Comparison of ENCODE assay signal across 8 mouse cellular contexts in the genomic region with DNA sequence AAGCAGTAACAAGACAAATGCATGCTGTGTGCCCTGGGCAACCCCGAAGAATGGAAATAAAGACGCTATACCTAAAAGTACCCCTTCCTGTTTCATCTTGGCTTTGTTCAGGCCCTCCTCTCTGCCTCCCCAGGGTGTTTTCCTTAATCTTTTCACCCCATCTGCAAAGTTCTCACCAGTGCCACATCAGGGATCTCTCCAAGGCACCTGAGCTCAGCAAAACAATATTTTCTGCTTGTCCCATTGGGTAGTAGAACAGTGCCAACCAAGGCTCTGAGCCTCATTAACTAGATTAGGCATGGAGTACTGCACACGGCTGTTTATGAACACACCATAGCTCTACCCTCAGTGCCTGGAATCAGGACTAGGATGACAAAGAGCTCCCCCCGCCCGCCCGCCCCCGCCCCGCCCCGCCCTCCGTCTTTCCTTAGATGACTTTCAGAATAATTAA. TPM values are rescaled to one million over a fixed set of nuclear protein-coding genes. Genes with fewer than 3 reads are reported as not detected.
DNase-seq lines count a peak whose midpoint lies in the region; ATAC-seq and TF ChIP-seq lines count a peak whose summit lies in the region.

No protein-coding gene starts in this region.

- H3K9me3 ChIP-seq in hindbrain, postnatal 0 days (ENCODE audit: low read length): no peaks in the 10 kb centered on the region

- WGBS in hindbrain, postnatal 0 days: 2% methylated on average over 10 of the region's 10 CpGs
- 37% methylated on average over 10 of the region's 10 CpGs for WGBS in macrophage (ENCODE audit: missing documents)

- no peaks in the 10 kb centered on the region for H3K36me3 ChIP-seq in hindbrain, postnatal 0 days (ENCODE audit: insufficient read depth, low read length)
- no peaks in the 10 kb centered on the region for H3K36me3 ChIP-seq in macrophage (ENCODE audit: inconsistent target)

- H3K4me3 ChIP-seq in hindbrain, postnatal 0 days (ENCODE audit: low read length): peak overlapping the region; percentile 77
- H3K4me3 ChIP-seq in macrophage (ENCODE audit: inconsistent target): peak overlapping the region; percentile 46; the same call in 1 of the 2 replicates

- H3K9ac ChIP-seq in hindbrain, postnatal 0 days (replicated peaks; ENCODE audit: low read length): peak overlapping the region; percentile 87

- peak overlapping the region; percentile 80 for H3K4me2 ChIP-seq in hindbrain, postnatal 0 days (ENCODE audit: low read depth, low read length)

- no peaks in the 10 kb centered on the region for H3K27me3 ChIP-seq in hindbrain, postnatal 0 days (ENCODE audit: insufficient read depth, low read length)

- peak overlapping the region; percentile 100 for H3K27ac ChIP-seq in hindbrain, postnatal 0 days
- peak overlapping the region; percentile 88 for H3K27ac ChIP-seq in macrophage

- peaks cover 15% of the 10 kb centered on the region; the same call in 1 of the 2 replicates for H3K4me1 ChIP-seq in hindbrain, postnatal 0 days (ENCODE audit: insufficient read depth, low read length)

- H3K79me2 ChIP-seq in macrophage (ENCODE audit: inconsistent target): peaks cover 35% of the 10 kb centered on the region

- TF ChIP-seq CTCF in hindbrain, postnatal 0 days (IDR thresholded peaks at IDR 0.05; ENCODE audit: low read depth): no peak

- ATAC-seq in hindbrain, postnatal 0 days: peak; percentile 73

- DNase-seq in A20 (ENCODE audit: low read depth, low spot score) (peak; percentile 41), adipocyte (ENCODE audit: low spot score) (peak; percentile 41)
- peak; percentile 76 for DNase-seq in fat pad, adult 2 months (ENCODE audit: extremely low read depth, low read depth, low spot score)
- DNase-seq in hindbrain, postnatal 0 days (ENCODE audit: low spot score): peak; percentile 84
- DNase-seq in spleen, postnatal 36 days (ENCODE audit: low spot score in 2 of 2): no peak
- DNase-seq in spleen, postnatal 14 days (ENCODE audit: low spot score in 2 of 2): no peak
- no peak for DNase-seq in frontal cortex, postnatal 36 days (ENCODE audit: low spot score in 2 of 2)

RNA-seq across cellular contexts. Expression of gene Ankrd40, which starts 0.8 kb away (rescaled TPM):
- 48.1 and 69.1 TPM in 2 replicates for total RNA-seq in hindbrain, postnatal 0 days (2014; rRNA removed)
- polyA plus RNA-seq in hindbrain, postnatal 0 days (2015; fragmentation: Nextera tagmentation; extraction: Ambion mirVana): 15.1 and 16.2 TPM in 2 replicates
- 10 to 100 TPM; 18.9 to 81.5 (median 44.1) TPM for total RNA-seq in macrophage (2018; cell fraction: chromatin; rRNA removed)
- total RNA-seq in macrophage (2018; cell fraction: cytosol; rRNA removed): 10 to 100 TPM; 47.9 to 86.4 (median 61.7) TPM
- 10 to 100 TPM; 26.7 to 81.7 (median 44.8) TPM for total RNA-seq in macrophage (2018; cell fraction: nucleus; rRNA removed)
- 51.9 to 117 TPM (median 63.5 TPM) in 3 replicates for polyA plus RNA-seq in macrophage (2018)

RNA-seq across cellular contexts. Expression of gene Luc7l3, which starts 5.2 kb away (rescaled TPM):
- total RNA-seq in hindbrain, postnatal 0 days (2014; rRNA removed): 36.8 and 44.3 TPM in 2 replicates
- 101 and 115 TPM in 2 replicates for polyA plus RNA-seq in hindbrain, postnatal 0 days (2015; fragmentation: Nextera tagmentation; extraction: Ambion mirVana)
- total RNA-seq in macrophage (2018; cell fraction: chromatin; rRNA removed): 100 to 1,000 TPM; 264 to 986 (median 514) TPM
- total RNA-seq in macrophage (2018; cell fraction: cytosol; rRNA removed): 10 to 100 TPM; 25.9 to 72.8 (median 42.3) TPM
- total RNA-seq in macrophage (2018; cell fraction: nucleus; rRNA removed): 100 to 1,000 TPM; 133 to 444 (median 250) TPM
- 57.8 to 99.2 TPM (median 95.9 TPM) in 3 replicates for polyA plus RNA-seq in macrophage (2018)

RNA-seq across cellular contexts. Expression of gene Gm21885, which starts 45.3 kb away (rescaled TPM):
- total RNA-seq in hindbrain, postnatal 0 days (2014; rRNA removed): not detected in 2 replicates
- polyA plus RNA-seq in hindbrain, postnatal 0 days (2015; fragmentation: Nextera tagmentation; extraction: Ambion mirVana): 0.24 TPM in 1 of 2 replicates, not detected in the other
- total RNA-seq in macrophage (2018; cell fraction: chromatin; rRNA removed): not detected
- total RNA-seq in macrophage (2018; cell fraction: cytosol; rRNA removed): not detected
- total RNA-seq in macrophage (2018; cell fraction: nucleus; rRNA removed): not detected
- polyA plus RNA-seq in macrophage (2018): not detected in 3 replicates

Comparison
In these comparisons a context has a peak if more than half of its experiments do, and no peak if none do; other contexts are left out.
1. DNase-seq: peak in A20 (single experiment), adipocyte (single experiment), fat pad, adult 2 months (single experiment) and hindbrain, postnatal 0 days (single experiment); none in spleen, postnatal 36 days (0 of 2), spleen, postnatal 14 days (0 of 2) and frontal cortex, postnatal 36 days (0 of 2).